Mouse (Mus musculus): ENCODE measurements around the gene Dhps.

DNA sequence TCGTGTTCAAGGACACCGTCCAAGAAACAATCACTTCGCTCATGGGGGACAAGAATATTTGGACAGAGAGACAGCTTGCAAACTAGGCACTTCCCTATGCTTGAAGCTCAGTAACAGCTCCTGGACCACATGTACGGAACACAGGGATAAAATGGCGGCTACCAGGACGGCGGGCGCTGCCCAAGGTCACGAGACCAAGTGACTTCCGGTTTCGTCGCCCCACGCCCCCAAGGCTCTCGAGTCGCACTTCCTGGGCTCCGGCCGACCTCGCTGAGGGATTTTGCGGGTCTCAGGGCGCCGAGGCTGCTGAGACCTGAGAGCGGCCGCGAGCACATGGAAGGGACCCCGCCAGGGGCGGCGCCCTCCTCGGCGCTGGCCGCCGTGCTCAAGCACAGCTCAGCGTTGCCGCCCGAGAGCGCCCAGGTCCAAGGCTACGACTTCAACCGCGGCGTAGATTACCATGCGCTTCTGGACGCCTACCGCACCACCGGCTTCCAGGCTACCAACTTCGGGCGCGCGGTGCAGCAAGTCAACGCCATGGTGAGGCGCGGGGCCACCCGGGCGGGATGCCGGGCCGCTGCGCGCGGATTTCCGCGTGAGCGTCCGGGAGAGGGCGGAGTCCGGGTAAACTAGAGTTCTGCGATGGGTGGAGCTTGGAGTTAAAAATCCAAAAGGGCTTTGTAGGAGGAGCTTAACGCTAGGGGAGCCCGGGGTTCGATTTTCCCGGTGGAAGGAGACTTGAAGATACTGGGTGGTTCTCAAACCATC lies at the start of gene Dhps:
- TF ChIP-seq CTCF (IDR thresholded peaks at IDR 0.05; ENCODE audit: insufficient read depth, low read length) (no peak), POLR2A (IDR thresholded peaks at IDR 0.05; ENCODE audit: borderline replicate concordance, extremely low read depth, low read depth, low read length) (peak; percentile 64)
